Mouse (Mus musculus): ENCODE data around the gene Tradd.

GRCm38 (mm10) chr8:105303874-105304273 lies 39.5 kb upstream of the Tradd start:
- no peak for TF ChIP-seq CTCF (IDR thresholded peaks at IDR 0.05; ENCODE audit: extremely low read depth, insufficient read depth, low read length)
- TF ChIP-seq POLR2A (IDR thresholded peaks at IDR 0.05; ENCODE audit: extremely low read depth, insufficient read depth, low read length) = no peak
